In the genomic region with DNA sequence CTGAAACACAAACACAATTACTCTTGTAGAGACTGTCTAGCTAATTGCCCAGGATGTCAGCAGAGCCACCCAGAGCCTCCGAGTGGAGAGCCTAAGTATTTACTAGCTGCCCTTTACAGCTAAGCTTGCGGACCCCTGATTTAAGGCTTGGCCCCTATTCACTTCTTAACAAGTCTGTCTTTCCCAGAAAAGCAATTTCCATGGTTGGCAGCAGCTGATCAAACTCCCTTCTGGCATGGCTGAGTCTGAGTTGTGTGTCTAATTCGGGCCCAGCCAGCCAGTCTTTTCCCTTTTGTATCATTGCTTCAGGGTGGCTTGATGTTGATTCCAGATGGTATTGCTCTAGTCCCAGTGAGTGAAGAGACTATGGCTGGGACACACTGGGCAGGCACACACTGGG, we compare ENCODE assay signal across 19 mouse cellular contexts. TPM values are rescaled to one million over a fixed set of nuclear protein-coding genes. Genes with fewer than 3 reads are reported as not detected.
DNase-seq lines count a peak whose midpoint lies in the region; ATAC-seq lines count a peak whose summit lies in the region.
"Had no signal": no experiment of that assay in that cellular context is flagged by ENCODE, and none has a peak within 500 bp of the region (broad histone marks: within the 10 kb centered on the region; RNA-seq: fewer than 3 reads in every experiment).

No protein-coding gene starts in this region.

- no peak overlapping the region for H3K4me3 ChIP-seq in hindbrain, embryonic 12.5 days
- no peak overlapping the region for H3K4me3 ChIP-seq in hindbrain, embryonic 16.5 days (ENCODE audit: low read length)
- no peak overlapping the region for H3K4me3 ChIP-seq in midbrain, embryonic 13.5 days (replicated peaks)
- H3K4me3 ChIP-seq: heart, embryonic 10.5 days; liver, embryonic 15.5 days; myocyte had no signal

- peaks cover 9% of the 10 kb centered on the region; the same call in 1 of the 2 replicates for H3K27me3 ChIP-seq in hindbrain, embryonic 12.5 days
- no peaks in the 10 kb centered on the region for H3K27me3 ChIP-seq in hindbrain, embryonic 16.5 days (replicated peaks; ENCODE audit: control insufficient read depth, insufficient read depth, low read length)
- H3K27me3 ChIP-seq in midbrain, embryonic 13.5 days = peaks cover 12% of the 10 kb centered on the region; the same call in 1 of the 2 replicates
- H3K27me3 ChIP-seq: liver, embryonic 15.5 days had no signal

- H3K27ac ChIP-seq in hindbrain, embryonic 12.5 days = no peak overlapping the region
- no peak overlapping the region for H3K27ac ChIP-seq in hindbrain, embryonic 16.5 days (ENCODE audit: low read depth, low read length)
- peak overlapping the region; percentile 25; the same call in 1 of the 2 replicates for H3K27ac ChIP-seq in midbrain, embryonic 13.5 days
- H3K27ac ChIP-seq: heart, embryonic 10.5 days; liver, embryonic 15.5 days had no signal

- no peak overlapping the region for H3K9ac ChIP-seq in hindbrain, embryonic 12.5 days
- no peak overlapping the region for H3K9ac ChIP-seq in hindbrain, embryonic 16.5 days (ENCODE audit: low read depth, low read length)
- H3K9ac ChIP-seq in midbrain, embryonic 13.5 days (replicated peaks) = no peak overlapping the region
- H3K9ac ChIP-seq: liver, embryonic 15.5 days had no signal

- ATAC-seq in hindbrain, embryonic 12.5 days (ENCODE audit: low FRiP score) = peak; percentile 66
- no peak for ATAC-seq in hindbrain, embryonic 16.5 days
- peak; percentile 59 for ATAC-seq in midbrain, embryonic 13.5 days
- ATAC-seq: lung, postnatal 0 days had no signal

- H3K4me1 ChIP-seq in hindbrain, embryonic 12.5 days = peaks cover 19% of the 10 kb centered on the region; the same call in 1 of the 2 replicates
- no peaks in the 10 kb centered on the region for H3K4me1 ChIP-seq in hindbrain, embryonic 16.5 days (ENCODE audit: control insufficient read depth, insufficient read depth, low read depth, low read length)
- H3K4me1 ChIP-seq in midbrain, embryonic 13.5 days (replicated peaks) = peaks cover 17% of the 10 kb centered on the region
- H3K4me1 ChIP-seq: liver, embryonic 15.5 days had no signal

- H3K9me3 ChIP-seq in hindbrain, embryonic 12.5 days (replicated peaks) = no peaks in the 10 kb centered on the region
- no peaks in the 10 kb centered on the region for H3K9me3 ChIP-seq in hindbrain, embryonic 16.5 days (ENCODE audit: control insufficient read depth, low read length)
- H3K9me3 ChIP-seq in midbrain, embryonic 13.5 days = no peaks in the 10 kb centered on the region
- H3K9me3 ChIP-seq: heart, embryonic 10.5 days; liver, embryonic 15.5 days had no signal

- peak; percentile 38 to 57 for DNase-seq in right cerebral cortex, postnatal 10 days (ENCODE audit: low spot score in 2 of 2)
- no peak for DNase-seq in right cerebral cortex, adult 2 months (ENCODE audit: low spot score in 2 of 2)
- no peak for DNase-seq in left cerebral cortex, adult 18-20 months (ENCODE audit: low spot score in 2 of 2)
- no peak for DNase-seq in right cerebral cortex, postnatal 4 days
- DNase-seq: cerebellum, adult 2 months; gastrocnemius, postnatal 25 days; heart, postnatal 10 days; kidney, adult 2 months; kidney, postnatal 14 days; right cerebral cortex, postnatal 25 days; thymus, postnatal 25 days had no signal

- H3K36me3 ChIP-seq in hindbrain, embryonic 12.5 days = no peaks in the 10 kb centered on the region
- H3K36me3 ChIP-seq in hindbrain, embryonic 16.5 days (ENCODE audit: control insufficient read depth, insufficient read depth, low read length) = no peaks in the 10 kb centered on the region
- H3K36me3 ChIP-seq in midbrain, embryonic 13.5 days = no peaks in the 10 kb centered on the region
- H3K36me3 ChIP-seq: heart, embryonic 10.5 days; liver, embryonic 15.5 days had no signal

- no peak overlapping the region for H3K4me2 ChIP-seq in hindbrain, embryonic 12.5 days (replicated peaks)
- no peak overlapping the region for H3K4me2 ChIP-seq in hindbrain, embryonic 16.5 days (ENCODE audit: low read length)
- no peak overlapping the region for H3K4me2 ChIP-seq in midbrain, embryonic 13.5 days (replicated peaks)
- H3K4me2 ChIP-seq: liver, embryonic 15.5 days had no signal

- 39% methylated on average over 3 of the region's 3 CpGs for WGBS in hindbrain, embryonic 12.5 days
- 33% methylated on average over 3 of the region's 3 CpGs for WGBS in hindbrain, embryonic 16.5 days
- 24% methylated on average over 3 of the region's 3 CpGs for WGBS in midbrain, embryonic 13.5 days

RNA-seq across cellular contexts. Expression of a gene that starts 37.4 kb away (rescaled TPM):
- polyA plus RNA-seq in hindbrain, embryonic 12.5 days (2016; fragmentation: Nextera tagmentation; extraction: Ambion mirVana) = 32.7 and 34.2 TPM in 2 replicates
- polyA plus RNA-seq in hindbrain, embryonic 16.5 days (2015; fragmentation: Nextera tagmentation; extraction: Ambion mirVana) = 61.7 and 66.6 TPM in 2 replicates
- polyA plus RNA-seq in midbrain, embryonic 13.5 days (2015; fragmentation: Nextera tagmentation; extraction: Ambion mirVana) = 62.3 and 99.1 TPM in 2 replicates
- 100 to 1,000 TPM; 191 to 202 TPM for total RNA-seq in left cerebral cortex, adult 18-20 months (2021)
- total RNA-seq: megakaryocyte progenitor cell, adult 5-6 weeks had no signal

Comparison
In these comparisons a context has a peak if more than half of its experiments do, and no peak if none do; other contexts are left out.
1. DNase-seq: peak in right cerebral cortex, postnatal 10 days (2 of 2); none in right cerebral cortex, adult 2 months (0 of 2), left cerebral cortex, adult 18-20 months (0 of 2) and right cerebral cortex, postnatal 4 days (single experiment).